Mouse (Mus musculus) adrenal gland, adult 18-20 months (tissue): ENCODE measurements around the gene 1700017D01Rik. TPM values are rescaled to one million over a fixed set of nuclear protein-coding genes. Genes with fewer than 3 reads are reported as not detected.
A peak's percentile ranks its signal among the peaks of the same experiment; 100 is the strongest.
"Not testable (repeated sequence)": the region's sequence is repeated elsewhere in the genome, so short reads cannot be mapped to it uniquely, and the experiment has no call there.

Experiments
- DNase-seq, 2 experiments: peaks; one replicate each; pipeline ENCODE4 v3.0.0; 2021 to 2022; ENCODE audit warnings: low spot score in 2 of 2
- long read RNA-seq, 2 experiments: library from polyadenylated mRNA; stranded (forward); transcript quantifications; one replicate each; pipeline ENCODE4 v2.0.0; 2021
- total RNA-seq, 2 experiments: library from RNA; stranded (reverse); gene quantifications; 1 replicate in 1 of 2; 2 replicates in 1 of 2; pipeline ENCODE4 v1.2.3; 2021

Gene 1700017D01Rik
- total RNA-seq, result not detected
- long read RNA-seq, experiment 1, result 0 reads
- long read RNA-seq, experiment 2, result 0 reads

DNA sequence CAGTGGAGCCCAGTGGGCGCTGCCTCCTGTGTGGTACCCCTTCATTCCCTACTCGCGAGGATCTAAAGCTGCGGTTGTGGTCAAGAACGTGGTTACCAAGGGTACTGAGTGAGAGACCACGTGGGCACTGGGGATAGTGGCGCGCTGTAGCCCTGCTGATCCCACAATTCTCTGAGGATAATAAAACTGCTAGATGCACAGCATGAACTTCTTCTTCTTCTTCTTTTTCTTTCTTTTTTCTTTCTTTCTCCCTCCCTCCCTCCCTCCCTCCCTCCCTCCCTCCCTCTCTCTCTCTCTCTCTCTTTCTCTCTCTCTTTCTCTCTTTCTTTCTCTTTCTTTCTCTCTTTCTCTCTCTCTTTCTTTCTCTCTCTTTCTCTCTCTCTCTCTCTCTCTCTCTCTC is at the start of gene 1700017D01Rik:
TSS of gene 1700017D01Rik (minus strand) at position 101 of the 400 bp plus-strand sequence.
- DNase-seq, result not testable (repeated sequence)

DNA sequence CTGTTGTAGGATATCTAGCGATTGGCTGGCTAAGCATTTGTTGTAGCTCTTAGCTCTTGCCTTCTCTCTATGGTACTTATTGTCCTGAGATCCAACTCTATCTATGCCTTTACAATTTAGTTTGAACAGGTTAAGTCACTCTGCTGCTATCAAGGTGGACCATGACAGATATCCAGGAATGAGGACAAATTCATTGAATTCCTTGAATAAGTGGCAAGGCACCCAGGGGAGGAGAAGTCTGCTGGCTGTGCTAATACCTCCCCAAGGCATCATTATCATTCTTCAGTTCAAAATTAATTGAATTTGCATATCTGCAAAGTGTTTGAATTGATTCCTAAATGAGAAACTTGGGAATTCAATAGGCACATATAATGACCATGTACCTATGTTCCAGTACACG is 46.8 kb upstream of the 1700017D01Rik start:
- no peak for DNase-seq

DNA sequence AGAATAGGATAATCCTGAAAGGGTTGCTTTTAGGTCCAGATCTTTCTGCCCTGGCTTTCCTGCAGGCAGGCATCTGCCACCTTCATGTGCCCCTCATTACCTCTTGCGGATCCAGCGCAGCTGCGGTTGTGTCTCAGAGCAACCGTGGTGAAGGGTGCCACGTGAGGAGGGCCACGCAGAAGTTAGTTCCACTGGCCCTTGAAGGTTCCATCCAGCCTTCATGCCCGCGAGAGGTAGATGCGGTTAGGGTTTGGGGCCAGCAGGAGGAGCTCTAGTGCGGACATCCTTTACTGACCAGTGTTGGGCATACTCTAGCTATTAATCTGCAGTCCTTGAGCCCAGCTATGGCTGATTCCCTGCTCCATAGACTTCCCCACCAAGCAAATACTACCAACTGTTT is 34.5 kb upstream of the 1700017D01Rik start, which contains the start of gene 1700025F22Rik:
TSS of gene 1700025F22Rik (minus strand) at position 149 of the 400 bp plus-strand sequence.
- DNase-seq, result peak in 1 of 2 experiments; percentile 22

DNA sequence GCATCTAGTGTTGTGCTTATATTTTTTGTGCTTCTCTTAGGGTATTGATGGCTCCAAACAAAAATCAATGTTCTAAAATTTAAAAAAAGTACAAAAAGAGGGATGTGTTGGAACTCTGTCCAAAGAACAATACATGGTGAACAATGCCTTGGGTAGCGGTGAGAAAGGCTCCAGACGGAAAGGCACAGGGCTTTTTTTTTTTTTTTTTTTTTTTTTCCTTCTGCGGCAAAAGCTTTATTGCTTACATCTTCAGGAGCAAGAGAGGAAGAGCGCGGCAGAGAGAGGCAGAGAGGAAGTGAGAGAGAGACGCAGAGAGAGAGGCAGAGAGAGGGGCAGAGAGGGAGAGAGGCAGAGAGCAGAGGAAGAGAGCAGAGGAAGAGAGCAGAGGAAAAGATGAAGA is 27.2 kb upstream of the 1700017D01Rik start:
- not testable (repeated sequence) for DNase-seq

DNA sequence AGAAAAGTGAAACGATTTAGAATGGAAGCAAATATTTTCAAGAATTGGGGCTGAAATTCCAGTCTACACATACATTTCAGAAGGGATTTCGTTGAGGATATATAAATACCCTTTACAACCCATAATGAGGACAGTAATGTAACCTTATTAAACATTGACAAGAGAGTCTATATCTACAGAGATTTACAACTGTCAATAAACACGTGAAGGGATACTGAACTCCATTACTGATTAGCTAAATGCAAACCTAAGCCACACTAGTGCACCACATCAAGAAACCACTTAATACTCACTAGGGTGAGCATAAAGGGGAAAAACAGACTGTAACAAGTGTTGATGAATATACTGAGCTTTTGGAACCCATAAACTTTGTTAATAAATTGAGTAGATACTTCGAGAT is 4.7 kb upstream of the 1700017D01Rik start:
- no peak for DNase-seq

DNA sequence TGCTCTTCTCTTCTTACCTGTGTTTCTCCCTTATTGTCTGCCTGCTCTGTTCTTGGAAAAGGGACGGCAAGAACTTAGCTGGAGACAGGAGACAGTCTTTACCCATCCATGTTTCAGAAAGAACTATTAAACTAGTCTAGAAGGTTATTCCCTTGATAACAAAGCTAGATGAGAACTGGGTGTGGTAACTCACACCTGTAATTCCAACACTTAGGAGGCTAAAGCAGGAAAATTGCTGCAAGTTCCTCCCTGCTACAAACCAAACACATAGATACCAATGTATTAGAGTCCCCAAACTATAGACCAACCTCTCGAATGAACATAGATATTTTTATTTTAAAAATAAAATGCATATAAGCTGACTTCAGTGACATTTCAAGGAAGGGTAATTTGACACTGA is 4.2 kb upstream of the 1700017D01Rik start:
- DNase-seq, result no peak

DNA sequence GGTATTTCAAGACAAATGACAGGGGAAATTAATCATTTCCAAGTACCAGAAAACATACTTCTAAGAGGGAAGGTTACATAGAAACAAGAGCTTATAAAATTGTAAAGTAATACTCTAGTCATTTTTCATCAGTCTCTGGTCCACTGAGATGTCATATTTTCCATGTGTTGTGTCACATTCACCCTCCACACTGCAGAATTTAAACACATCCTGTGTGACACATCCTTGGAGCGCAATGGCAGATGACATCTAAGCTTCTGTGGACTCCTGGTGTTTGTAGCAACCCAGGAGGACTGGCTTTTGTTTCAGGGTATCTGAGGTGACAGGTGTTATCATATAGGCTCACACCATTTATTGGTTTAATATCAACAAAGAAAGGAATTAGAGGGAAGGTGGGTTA is 974 bp downstream of the 1700017D01Rik start:
- no peak for DNase-seq

DNA sequence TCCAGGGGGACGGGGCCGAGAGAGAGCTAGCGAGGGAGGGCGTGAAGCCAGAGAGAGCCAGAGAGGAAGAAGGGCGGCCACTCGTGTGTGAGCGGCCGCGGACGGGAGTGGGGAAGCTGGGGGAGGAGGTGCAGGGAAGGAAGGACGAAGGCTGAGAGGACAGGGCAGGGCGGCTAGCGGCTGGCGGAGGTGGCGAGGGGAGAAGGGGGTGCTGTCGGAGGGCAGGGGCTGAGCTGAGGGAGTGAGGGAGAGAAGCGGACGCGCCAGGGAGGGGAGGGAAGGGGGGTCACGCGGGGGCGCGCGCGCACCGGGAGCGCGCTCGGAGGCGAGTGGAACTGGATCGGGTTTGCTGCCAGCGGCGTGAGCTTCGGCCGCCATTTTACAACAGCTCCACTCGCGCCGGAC is 9.7 kb downstream of the 1700017D01Rik start:
- DNase-seq, result peak; percentile 7 to 24

DNA sequence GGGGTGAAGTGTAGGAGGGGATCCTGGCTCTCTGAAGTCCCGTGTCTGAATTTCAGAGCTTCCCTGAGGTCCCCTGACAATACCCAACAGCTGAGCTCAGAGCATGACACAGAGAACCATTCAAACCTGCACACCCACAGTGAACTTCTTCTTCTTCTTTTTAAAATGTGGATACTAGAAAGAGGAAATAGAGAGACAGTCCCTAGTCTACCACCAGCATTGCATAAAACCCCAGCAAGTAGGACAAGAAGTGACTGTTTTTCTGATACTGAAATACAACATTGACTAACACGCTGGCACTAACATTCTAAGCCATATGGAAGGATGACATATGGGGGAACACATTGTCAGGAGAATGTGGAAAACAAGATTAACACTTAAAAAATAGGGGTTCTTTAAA is 11.3 kb downstream of the 1700017D01Rik start:
- DNase-seq, result no peak

DNA sequence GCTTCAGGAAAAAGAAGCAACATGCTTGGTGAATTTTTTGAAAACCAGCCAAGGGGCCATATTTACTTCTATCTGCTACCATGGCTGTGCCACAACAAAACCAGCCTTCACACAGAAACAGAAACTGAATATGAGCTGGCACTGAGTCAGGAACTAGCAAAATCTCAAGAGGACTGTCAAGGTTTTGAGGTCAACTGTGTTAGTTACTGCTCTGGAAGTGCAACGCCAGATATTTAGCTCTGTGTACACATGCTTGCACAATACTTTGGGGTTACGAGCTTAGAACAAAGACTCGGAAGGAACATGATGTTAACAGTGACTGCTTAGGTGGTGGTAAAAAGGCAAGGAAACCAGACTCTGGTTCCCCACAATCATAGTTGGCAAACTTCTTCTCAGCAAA is 22.9 kb downstream of the 1700017D01Rik start:
- DNase-seq, result peak in 1 of 2 experiments; percentile 8

DNA sequence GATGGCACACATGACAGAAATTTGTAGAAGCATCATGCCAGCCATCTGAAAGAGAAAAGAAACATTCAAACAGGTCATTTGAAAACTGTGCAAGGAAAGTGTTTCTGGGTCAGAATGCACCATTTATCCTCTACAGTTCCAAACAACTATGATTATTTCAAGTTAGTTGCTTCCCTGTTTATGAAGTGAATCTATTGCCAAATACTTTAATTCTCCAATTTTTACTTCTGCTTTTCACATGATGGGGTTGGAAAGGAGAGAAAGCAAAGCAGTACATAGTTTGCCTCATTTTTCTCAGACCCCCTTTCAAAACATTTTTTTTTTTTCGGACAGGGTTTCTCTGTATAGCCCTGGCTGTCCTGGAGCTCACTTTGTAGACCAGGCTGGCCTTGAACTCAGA is 28.8 kb downstream of the 1700017D01Rik start:
- no peak for DNase-seq

DNA sequence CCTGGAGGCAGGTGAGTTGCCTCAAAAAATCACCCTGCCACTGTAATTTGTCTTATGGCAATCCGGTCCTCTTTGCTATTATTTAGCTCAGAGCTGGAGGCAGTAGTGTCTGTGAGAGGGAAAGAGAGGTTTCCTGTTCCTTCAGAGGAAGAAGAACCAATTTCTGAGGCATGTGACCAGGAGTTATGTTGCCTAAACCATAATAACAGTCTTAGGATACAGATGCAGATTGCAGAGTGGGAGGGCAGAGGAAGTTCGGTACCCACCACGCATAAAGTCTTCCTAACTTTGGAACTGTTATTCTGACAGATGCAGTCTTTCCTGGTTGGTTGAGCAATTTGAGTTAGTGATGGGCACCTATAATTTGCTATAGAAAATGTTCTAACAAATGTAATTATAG is 32.3 kb downstream of the 1700017D01Rik start:
- no peak for DNase-seq

DNA sequence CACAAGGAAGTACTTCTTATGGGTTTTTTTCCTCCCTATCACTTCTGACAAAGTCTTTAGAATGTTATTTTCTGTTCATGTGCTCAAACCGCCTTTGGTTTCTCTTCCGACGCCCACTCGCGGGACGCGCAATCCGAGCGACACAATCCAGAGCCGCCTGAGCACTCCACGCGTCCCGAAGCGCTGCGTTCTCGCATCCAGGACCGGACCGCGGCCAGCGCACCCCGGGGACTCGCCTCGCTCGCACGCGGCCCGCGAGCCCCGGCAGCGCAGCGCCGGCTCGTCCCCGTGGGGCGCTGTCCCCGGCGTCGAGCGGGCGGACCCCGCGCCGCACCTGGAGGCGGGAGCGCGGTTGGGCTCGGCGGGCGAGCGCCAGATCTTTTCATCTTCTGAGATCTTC is 38.5 kb downstream of the 1700017D01Rik start:
- not testable (repeated sequence) for DNase-seq

DNA sequence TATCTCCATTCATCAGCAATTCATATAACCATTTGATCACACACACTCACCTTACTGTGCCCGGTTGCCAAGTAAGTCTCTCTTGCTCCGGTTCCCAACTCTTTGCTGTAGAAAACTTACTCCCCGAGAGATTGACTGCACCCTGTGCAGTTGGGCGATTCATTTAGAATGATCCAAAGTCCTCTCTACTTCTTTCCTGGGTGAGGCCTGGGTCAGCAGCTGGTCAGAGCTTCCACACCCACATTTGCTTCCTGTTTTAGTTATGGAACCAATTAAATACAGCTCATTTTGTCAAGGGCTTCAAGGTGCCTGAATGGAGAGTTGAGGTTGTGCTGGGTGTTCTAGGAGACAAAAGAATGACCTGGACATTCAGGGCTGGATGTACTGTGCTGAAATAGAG is 49.7 kb downstream of the 1700017D01Rik start, which contains the start of gene Ms4a8a:
TSS of gene Ms4a8a (minus strand) at position 169 of the 400 bp plus-strand sequence.
- no peak for DNase-seq

DNA sequence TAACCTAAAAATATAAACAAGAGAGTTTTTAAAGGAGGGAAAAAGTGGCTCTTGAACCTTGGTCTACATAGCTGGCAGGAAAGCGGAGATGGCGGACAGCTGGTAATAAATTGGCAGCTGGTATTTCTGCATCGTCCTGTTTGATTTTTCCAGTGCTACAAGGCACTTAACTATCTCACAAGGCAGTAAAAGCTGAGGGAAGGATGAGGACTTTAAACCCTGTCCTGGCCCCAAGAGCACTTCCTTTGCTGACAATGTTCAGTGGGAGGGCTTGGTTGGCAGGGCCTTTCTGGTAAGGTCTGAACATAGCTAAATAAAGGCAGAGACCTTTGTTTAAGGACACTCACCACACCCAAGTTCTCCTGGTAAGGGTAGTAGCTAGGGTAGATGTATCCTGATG is 60.3 kb downstream of the 1700017D01Rik start:
- DNase-seq, result no peak

DNA sequence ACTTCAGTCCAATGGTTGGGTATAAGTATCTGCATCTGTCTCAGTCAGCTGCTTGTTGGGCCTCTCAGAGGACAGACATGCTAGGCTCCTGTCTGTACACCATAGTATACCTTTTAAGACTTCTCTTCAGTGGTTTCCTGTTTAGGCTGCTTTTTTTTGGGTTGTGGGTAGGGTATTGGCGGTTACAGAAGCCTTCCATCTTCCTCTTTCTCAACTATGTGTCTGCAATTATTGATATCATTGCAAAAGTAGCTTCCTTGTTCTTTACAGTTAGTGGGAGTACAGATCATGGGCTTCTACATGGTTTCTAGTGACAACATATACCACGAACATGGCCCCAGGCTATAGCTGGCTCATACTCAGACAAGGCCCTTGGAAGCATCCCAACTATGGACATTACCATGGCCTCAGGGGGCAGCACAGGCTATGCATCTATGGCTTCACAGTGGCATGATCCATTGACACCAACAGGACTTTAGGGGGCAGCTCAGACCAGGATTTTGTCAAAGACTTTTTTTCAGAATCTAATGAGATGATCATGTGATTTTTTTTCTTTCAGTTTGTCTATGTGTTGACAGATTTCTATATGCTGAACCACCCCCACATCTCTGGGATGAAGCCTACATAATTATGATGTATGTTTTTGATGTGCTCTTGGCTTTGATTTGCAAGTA is 65.3 kb downstream of the 1700017D01Rik start:
- no peak for DNase-seq

DNA sequence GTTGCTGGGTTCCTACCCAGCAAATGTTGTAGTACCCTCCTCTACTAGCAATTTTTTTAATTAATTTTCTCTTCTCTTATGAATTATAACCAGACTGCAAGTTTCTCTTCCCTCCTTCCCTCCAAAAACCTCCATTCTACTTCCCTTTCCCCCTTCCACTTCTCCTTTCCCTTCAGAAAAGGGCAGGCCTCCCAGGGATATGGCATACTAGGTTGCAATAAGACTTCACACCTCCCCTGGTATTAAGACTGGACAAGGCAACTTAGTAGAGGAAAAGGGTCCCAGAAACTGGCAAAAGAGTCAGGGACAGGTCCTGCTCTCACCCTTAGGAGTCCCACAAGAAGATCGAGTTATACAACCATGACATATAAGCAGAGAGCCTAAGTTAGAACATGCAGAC is 69.8 kb downstream of the 1700017D01Rik start:
- no peak for DNase-seq

DNA sequence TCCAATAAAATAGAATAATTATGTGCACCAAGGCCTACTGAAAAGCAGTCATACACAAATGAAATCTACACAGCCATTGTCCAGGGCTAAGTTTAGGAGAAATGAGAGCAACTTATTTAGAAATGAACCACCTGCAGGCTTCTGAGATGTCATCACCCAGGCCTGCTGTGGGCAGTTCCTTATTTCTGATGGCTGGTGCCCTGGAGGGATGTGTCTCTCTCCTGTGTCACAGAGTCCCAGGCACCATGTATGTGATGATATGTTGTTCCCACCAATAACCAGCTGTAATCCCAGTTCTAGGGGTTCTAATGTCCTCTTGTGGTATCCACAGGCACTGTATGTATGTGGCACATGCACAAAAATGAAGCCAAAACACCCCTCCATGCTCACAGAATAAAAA is 70.7 kb downstream of the 1700017D01Rik start:
- no peak for DNase-seq

DNA sequence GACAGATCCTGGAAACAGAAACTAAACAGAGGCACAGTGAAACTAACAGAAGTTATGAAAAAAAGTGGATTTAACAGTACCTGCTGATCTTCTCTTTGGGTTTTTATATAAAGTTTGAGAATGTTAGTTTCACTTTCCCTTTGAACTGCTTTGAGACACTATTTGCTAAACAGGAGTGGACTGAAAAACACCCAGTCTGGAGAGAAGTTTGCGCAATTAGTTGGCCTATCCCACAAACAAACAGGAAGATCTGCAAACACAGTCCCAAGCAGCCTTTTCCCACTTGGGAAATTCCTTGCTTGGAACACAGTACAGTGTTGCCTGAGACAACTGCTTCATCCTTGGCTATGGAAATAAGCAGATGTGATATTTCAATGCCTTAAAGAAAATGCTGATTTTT is 75.0 kb downstream of the 1700017D01Rik start:
- DNase-seq, result not testable (repeated sequence)

DNA sequence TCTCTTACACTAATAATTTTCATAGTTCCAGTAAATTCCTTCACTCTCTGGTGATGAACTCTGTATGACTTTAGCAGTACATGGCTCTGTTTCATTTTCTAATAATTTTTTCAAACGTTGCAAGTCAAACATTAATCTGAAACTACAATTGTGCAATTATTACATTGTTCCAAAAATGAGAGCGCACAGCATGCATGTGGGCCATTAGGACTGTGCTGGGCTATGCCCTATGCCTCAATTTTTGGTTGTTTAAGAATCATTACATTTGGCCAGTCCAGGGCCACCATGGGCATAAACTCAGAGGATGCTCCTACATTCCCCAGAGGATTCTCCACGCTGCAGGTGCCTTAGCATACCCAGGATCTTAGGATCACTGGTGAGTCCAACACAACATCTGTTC is 77.4 kb downstream of the 1700017D01Rik start:
- DNase-seq, result no peak

DNA sequence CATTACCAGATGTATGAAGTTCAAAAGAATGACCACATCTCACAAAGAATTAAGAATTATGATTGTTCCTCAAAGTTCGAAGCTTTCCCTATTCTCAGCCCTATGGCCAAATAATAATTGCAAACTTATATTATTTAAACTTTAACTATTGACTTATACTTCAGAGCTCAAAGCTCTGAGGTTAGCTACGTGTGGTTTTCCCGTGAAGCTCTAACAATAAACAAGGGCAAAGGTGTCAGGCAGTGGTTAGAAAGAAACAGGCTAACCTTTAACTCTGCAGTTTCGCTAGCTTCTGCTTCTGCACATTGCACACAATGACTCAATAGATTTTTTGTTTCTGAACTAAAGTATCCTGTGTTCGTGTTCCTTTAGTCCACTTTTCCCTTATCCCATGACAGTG is 77.8 kb downstream of the 1700017D01Rik start:
- no peak for DNase-seq

DNA sequence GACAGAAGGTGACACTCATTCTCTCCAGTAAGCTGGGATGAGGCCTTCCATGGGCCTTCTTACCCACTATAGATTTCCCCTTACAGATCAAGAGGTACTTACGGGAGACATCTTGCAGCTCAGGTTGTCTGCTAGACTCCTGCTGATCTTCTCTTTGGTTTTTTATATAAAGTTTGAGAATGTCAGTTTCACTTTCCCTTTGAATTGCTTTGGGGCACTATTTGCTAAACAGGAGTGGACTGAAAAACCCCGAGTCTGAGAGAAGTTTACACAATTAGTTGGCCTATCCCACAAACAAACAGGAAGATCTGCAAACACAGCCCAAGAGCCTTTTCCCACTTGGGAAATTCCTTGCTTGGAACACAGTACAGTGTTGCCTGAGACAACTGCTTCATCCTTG is 80.4 kb downstream of the 1700017D01Rik start:
- DNase-seq, result no peak

DNA sequence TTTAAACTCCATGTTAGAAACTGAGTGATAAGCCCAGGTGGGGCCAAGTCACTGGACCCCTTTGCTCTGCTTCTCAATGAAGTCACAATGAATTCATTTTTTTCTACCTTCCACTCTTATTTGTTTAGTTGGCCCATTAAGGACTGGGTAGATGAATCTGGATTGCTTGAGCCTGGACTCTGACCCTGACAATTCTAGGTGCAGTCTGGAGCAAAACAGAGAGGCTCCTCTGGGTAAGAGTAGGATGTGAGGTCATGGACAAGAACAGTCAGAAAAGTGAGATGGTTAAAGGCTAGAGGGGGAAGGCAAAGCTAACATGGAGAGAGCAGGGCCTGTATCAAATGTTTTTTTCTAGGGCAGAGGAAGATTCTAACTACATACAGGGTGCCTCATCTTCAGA is 81.2 kb downstream of the 1700017D01Rik start:
- DNase-seq, result no peak
